Mouse (Mus musculus): Measurements from ENCODE around the gene Gm4756.

Gm4756 gene

DNA sequence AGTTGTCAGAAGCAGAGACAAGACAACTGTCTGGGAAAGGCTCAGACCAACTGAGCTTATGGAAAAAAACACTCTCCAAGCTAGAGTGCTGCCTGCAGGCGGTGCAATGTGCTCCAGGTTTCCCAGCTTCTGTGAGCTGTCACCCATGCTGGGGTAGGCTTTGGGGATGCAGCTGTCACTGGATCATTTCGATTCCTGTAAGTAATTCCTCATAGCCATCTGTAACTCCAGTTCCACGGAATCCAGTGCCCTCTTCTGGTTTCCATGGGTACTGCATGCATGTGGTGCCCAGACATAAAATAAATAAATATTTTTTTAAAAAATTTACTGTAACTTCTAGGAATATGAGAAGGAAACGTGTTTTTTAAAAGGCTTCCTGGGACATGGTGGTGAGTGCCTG, 5.2 kb upstream of the Gm4756 start:
- peak; percentile 21 for DNase-seq (ENCODE audit: extremely low read depth, low read depth)

DNA sequence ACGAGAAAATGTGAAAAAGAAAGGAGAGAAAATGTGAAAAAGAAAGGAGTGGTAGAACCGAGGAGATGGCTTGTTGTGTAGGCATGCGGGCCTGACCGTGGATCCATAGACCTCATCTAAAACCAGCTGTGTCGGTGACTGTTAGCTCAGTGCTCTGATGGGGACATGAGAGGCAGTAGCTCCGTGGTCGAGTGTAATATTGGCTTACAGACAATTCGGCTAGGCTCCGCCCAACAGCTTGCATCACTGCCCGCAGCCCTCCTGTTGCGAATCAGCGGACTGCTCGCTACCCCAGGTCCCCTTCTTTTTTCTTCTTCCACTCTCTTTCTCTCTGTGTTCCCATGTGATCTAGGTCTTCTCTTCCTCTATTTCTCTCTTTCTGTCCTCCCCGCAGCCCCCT, 540 bp downstream of the Gm4756 start:
- no peak for DNase-seq (ENCODE audit: extremely low read depth, low read depth)

DNA sequence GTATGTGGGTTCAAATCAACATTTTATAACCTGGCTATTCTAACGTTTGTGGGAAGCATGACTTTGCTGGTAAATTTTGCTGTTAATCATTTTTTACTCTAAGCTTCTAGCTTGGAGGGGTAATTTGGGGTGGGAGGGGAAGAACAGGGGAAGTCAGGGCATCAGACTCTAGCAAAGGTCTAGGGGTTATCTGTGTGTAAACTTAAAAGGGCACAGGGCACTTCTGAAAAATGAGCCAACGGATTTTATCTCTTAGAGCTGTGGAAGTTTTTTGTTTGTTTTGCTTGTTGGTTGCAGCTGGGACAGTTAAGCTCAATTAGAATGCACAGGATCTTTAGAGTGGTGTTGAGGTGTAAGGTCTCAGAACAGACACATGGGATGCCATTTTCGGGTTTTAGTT, 11.4 kb downstream of the Gm4756 start:
- no peak for DNase-seq (ENCODE audit: extremely low read depth, low read depth)

DNA sequence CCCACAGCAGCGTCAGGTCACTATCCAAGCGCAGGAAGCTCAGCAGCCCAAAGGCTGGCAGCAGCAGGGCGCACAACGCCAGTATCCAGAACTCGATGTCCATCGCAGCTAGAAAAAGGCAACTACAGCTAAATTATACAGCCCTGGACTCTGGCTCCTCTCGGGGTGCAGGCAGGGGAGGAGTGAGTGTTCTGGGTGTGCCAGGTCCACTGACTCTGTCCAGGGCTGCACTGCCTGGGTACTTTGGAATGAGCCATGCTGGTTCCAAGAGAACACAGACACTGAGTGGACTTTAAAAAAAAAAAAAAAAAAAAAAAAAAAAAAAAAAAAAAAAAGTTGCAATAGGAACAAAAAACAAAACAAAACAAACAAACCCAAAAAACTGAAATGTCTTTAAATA, 20.7 kb downstream of the Gm4756 start:
- no peak for DNase-seq (ENCODE audit: extremely low read depth, low read depth)

DNA sequence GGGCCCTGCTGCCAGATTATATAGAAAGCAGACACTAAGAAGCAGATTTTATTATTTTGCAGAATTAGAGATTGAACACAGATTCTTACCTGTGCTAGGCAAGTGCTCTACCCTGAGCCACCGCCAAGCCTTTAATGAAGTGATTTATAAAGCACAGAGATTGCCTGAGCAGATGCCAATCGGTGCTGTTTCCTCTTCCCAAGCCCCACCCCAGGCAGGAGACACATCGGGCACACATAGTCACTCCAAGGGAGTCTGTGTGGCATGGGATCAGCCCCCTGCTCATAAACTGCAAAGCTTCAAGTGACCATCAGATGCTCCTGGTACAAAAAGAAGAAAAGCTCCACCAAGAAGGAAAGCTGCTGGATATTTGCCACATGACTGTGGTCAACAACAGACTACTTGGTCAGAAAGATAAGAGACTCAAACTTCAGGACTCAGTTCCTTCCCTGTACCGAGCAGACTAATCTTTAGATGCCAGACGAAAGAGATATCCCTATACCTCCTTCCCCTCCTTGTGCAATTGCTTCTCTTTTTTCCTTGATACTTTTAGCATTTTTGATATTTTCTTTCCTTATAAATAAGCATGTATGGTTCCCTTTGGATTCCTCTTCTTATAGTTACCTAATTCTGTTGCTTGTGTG, 26.5 kb downstream of the Gm4756 start:
- DNase-seq (ENCODE audit: extremely low read depth, low read depth): peak; percentile 94

DNA sequence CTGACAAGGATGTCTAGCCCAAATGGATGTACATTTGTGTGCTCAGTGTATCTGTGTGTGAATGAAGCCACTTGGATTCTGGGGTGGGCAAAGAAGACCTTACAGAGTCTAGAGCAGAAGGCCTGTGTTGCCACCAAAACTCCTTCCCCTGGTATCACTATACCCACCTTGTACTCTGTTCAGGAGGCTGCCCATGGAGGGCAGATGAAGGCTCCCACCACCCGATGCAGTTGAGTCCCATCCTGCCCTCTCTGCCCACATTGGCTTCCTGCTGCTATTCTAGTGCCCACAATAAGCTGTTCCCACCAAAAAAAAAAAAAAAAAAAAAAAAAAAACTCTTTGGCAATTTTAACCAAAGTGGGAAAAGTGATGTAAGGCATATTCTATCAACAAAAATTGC, 28.0 kb downstream of the Gm4756 start:
- no peak for DNase-seq (ENCODE audit: extremely low read depth, low read depth)

DNA sequence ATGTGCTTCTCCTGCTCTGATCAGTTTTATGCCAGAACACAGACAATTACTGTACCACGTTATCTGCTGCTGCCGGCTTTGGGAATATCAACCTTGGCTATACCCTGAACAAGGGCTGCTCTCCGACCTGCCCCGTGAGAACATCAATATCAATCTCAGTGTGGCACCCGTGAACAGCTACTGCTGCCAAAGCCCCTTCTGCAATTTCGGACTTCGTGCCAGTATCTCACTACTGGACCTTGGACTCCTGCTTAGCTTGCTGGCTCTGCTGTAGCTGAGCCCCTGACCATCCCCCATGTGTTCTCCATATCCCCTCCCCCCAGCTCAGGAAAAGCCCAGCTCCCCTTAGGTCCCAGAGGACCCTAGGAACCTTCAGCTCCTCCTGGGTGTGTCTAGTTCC, 28.6 kb downstream of the Gm4756 start:
- DNase-seq (ENCODE audit: extremely low read depth, low read depth): no peak

DNA sequence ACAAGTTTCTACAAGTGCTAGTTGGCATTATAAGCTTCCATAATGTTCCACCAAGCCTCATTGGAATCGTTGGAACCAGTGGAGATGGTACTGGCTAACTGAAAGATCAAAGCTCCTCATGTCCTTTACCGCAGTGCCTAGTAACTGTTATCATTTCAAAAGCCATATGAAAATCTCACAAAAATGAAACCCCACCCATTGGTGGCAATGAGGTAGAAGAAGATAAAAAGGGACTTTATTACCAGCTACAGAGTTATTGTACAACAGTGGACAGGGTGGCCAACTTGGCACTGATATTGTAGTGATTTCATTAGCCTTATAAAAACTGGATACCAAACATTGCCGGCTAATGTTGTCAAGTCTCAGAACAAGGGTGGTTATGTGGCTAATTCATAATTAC, 37.4 kb downstream of the Gm4756 start:
- no peak for DNase-seq (ENCODE audit: extremely low read depth, low read depth)

DNA sequence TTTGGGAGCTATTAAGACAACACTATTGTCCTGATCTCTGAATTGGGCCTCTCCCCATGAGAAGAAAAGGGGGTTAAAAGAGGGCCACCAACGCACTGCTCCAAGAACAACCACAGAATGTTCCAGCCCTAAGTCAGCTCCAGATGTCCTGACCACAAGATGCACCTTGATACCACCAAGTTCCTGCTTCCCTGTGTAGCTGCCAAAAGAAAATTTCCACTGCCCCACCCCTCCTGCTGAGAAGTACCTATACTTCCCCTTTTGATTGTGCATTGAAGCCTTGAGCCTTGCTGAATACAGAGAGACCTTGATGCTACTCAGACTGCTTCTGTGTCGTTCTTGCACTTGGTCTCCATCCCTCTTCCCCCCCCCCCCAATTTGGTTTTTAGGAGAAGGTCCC, 50.7 kb downstream of the Gm4756 start:
- peak; percentile 62 for DNase-seq (ENCODE audit: extremely low read depth, low read depth)

DNA sequence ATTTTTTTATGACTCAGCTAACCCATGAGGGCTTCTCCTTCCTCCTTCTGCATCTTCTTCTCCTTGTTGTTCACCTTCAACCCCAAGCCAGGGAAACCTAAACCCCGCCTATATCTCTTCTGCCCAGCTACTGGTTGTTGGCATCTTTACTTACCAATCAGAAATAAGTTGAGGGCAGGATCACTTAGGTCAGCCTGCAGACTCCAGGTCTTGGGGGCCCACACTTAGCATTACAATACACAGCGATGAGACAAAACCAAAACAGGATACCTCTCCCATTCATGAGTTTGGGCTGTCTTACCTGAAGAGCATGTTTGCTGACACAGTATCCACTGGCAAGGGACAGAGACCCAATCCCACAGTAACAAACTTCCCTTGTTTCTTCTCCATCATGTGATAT, 55.5 kb downstream of the Gm4756 start:
- DNase-seq (ENCODE audit: extremely low read depth, low read depth): no peak

DNA sequence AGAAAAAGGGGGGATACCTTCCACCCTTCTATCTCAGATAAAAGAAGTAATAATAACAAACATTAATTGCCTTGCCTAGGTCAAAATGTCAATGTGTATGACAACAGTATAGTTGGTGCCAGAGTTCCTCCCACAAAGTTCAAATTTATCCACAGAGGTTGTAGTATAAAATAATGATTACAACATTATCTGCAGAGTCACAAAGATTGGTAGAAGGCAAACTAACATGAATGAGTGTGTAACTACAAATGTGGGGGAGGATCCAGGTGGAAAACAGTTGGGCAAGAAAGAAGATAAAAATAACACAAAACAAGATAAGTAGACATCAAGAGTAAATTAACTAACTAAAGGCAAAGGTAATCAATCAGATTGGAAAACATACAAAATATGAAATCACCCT, 56.5 kb downstream of the Gm4756 start:
- DNase-seq (ENCODE audit: extremely low read depth, low read depth): no peak

DNA sequence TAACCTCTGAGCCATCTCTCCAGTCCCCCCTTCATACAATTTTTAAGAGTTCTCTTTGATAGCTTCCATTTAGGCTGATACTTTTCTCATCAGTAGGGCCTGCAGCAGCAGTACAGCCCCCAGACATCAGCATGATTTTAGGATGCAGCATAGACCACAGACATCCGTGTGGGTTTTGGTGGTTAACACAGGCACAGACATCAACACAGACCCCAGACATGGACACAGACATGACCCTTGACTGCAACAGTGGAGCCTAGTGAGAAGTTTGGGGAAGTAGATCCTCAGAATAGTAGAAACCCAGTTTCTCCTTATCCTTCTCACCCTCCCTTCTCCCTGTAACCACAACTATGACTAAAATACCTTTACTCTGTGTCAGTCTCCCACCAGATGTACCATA, 64.1 kb downstream of the Gm4756 start:
- no peak for DNase-seq (ENCODE audit: extremely low read depth, low read depth)

DNA sequence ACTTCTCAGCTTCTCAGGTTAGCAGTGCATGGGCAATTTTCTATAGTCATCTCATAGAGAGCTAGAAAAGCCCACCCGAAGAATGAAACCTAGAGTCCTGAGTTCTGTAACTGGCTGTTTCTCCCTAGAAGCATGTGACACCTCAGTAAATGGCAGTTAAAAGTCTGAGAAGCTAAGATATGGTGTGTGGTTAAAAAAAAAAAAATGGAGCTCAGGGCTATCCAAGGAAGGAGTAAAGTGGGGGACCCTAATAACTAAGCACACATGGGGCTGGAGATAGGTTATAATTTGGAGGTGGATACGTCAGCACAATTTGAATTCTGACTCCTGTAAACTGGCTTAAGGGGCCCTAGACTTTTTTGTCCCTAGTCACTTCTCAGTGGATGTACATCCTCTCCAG, 66.4 kb downstream of the Gm4756 start:
- DNase-seq (ENCODE audit: extremely low read depth, low read depth): no peak

DNA sequence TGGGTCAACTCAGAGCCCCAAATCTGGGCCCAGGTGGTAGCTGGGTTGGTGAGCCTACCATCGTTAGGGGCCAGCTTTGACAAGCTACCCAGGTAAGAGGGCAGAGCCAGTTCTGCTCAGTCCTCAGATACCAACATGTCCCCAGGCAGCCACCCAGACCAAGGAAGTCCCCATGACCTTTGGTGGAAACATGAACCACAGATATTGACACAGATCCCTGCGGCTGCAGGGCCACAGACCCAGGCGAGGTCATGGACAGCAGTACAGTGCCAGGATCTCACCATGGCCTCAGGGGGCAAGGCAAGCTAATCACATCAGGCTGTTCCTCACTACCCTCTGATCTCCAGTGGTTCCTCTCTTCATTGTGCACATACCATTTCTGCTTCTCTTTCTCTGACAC, 67.4 kb downstream of the Gm4756 start:
- DNase-seq (ENCODE audit: extremely low read depth, low read depth): no peak

DNA sequence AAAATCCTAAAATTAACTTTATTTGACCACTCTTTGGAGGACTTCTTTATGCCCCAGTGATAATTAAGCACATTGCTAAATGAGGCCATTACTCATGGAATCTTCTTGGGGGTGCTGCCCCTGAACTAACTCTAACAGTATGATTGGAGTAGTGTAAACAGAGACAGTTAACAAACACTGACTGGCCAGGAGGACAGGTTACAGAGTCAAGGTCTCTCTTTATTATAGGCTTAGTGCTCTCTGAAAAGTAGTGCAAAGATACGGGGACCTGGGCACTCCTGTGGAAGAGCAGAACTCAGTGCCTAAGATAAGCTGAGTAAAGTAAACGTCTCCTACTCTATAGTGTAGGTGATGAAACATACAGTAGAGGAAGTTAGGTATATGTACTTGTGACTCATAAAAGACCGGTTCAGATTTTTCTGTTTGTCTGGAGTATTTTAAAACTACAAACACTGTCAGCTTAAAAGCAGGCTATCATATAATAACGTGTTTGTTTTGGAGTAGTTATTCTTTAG, 85.1 kb downstream of the Gm4756 start:
- no peak for DNase-seq (ENCODE audit: extremely low read depth, low read depth)

DNA sequence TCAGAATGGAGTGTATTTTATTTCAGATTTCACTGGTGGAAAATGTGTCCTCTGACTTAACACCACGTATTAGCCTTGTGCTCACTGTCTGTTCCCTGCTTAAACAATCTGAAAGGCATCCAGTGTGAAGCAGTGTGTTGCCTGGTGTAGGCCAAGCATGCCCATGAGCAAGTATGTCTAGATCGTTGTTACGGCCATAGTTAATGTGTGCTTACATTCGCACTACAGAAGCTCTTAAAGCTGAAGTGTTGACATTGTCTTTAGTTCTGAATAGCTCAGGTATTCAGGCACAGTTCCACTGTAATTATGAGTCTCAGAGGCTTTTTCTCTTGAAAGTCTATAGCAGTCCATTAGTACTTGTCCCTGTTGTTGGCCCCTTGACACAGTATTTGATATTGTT, 95.1 kb downstream of the Gm4756 start:
- DNase-seq (ENCODE audit: extremely low read depth, low read depth): no peak

DNA sequence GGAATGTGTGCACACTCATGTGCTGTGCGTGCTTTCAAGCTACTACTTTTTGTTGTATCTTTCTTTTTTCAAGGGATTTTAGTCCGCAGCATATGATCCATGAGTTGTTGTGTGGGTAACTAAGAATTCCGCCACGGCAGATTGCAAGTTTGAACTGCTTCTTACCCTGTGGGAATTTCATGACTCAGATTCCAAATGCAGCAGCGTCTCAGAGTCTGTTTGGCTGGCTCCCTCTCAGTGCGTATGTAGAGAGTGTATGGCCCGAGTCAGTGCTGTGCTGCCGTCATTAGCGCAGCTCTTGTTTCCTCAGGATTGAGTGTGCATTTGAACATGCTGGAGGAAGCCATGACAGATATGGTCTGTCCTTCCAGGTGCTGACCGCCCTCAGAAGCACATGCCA, 110.9 kb downstream of the Gm4756 start:
- DNase-seq (ENCODE audit: extremely low read depth, low read depth): no peak

DNA sequence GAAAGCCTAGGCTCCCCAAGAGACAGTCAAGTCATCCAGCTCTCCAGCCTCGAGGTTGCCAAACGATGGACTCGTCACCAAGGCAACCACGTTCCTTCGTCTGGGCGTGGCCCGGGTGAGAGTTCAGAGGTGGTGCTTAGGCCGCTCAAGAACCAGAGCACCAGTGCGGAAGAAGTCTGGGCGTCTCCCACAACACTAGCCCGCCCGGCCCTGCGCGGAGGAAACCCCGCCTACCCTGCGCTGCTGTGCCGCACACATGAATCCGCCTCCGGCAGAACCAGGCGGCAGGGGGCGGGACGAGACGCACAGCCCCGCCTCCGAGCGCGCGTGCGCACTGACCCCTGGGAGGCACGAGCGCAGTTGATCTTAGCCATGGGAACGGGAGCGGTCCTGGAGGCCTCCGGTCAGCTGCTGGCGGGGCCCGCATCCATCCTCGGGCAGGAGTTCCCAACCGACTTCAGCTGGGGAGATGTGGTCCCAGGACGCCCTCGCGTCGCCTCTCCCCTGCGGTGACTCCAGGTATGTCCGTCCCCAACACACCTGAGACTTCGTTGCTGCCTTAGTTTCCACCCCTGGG, 113.4 kb downstream of the Gm4756 start, which contains the start of gene Pcnx4:
Gene Pcnx4, plus strand, starts transcription at position 363 of the 577 bp plus-strand sequence.
- DNase-seq (ENCODE audit: extremely low read depth, low read depth): peak; percentile 90

DNA sequence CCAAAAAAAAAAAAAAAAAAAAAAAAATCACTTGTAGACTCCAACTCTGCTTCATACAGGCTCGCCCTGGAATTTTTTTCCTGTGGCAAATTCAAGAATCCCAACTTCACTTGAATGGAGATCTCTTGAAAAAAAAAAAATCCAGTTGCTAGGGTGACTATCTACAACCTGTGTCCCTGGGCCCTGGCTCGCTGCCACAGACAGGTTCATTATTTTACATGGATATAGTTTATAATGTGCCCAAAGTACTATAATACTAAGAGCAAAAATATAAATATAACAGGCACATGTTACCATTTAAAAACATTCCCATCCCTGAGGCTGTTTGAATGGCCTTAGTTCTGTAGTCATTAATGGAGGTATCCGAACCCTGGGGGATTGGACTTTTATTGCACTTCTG, 113.9 kb downstream of the Gm4756 start:
- no peak for DNase-seq (ENCODE audit: extremely low read depth, low read depth)

DNA sequence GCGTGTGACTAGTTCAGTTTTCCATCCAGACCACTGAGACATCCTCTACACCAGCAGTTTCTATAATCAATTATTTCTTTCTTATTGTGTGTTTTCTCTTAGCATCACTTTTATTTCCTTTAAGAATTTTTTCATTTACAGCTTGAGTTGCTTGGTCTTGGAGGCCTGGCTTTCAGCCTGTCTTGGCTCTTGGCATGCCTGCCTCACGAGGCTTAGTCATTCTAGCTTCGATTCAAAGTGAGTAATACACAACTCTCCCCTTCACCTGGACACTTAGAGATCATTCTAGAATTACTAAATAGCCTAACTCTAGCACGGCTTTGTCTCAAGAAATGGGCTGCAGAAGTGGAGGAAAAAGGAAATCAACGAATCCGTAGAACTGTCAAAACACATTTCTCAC, 115.5 kb downstream of the Gm4756 start:
- DNase-seq (ENCODE audit: extremely low read depth, low read depth): no peak

DNA sequence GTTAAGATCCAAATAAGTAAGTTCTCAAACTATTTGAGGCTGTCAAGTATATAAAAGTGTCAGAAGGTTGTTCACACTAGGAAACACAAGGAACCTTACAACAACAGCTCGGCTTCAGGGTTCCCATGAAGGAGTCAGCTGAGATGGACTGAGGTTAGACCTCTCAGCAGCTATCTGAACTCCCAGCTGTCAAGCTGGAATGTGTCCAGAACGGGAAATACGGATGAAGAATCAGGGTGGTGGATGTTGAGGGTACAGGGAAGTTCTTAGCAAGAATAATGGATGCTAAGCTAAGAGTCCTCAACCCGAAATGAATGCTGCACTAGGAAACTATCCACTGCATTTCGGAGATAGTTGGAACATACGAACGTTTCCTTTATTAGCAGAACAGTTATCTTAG, 117.2 kb downstream of the Gm4756 start:
- peak; percentile 25 for DNase-seq (ENCODE audit: extremely low read depth, low read depth)

Measured in MEL-GATA-1-ER (cell line).